Comparison of ENCODE assay signal across 19 mouse cellular contexts in genomic region chr6:48829651-48830050, GRCm38 (mm10). TPM values are rescaled to one million over a fixed set of nuclear protein-coding genes. Genes with fewer than 3 reads are reported as not detected.
DNase-seq lines count a peak whose midpoint lies in the region; ATAC-seq and TF ChIP-seq lines count a peak whose summit lies in the region.
"Had no signal": no experiment of that assay in that cellular context is flagged by ENCODE, and none has a peak within 500 bp of the region (broad histone marks: within the 10 kb centered on the region; RNA-seq: fewer than 3 reads in every experiment).

No protein-coding gene starts in this region.

- no peak overlapping the region for H3K9ac ChIP-seq in forebrain, embryonic 13.5 days
- H3K9ac ChIP-seq in intestine, postnatal 0 days (ENCODE audit: low read depth, low read length): no peak overlapping the region
- H3K9ac ChIP-seq in forebrain, embryonic 15.5 days (replicated peaks): no peak overlapping the region
- H3K9ac ChIP-seq: lung, embryonic 14.5 days; midbrain, embryonic 12.5 days had no signal

- no peaks in the 10 kb centered on the region for H3K4me1 ChIP-seq in forebrain, embryonic 10.5 days
- no peaks in the 10 kb centered on the region for H3K4me1 ChIP-seq in forebrain, embryonic 13.5 days
- no peaks in the 10 kb centered on the region for H3K4me1 ChIP-seq in intestine, postnatal 0 days (replicated peaks; ENCODE audit: control insufficient read depth, insufficient read depth, low read length)
- H3K4me1 ChIP-seq in forebrain, embryonic 15.5 days: no peaks in the 10 kb centered on the region
- H3K4me1 ChIP-seq: midbrain, embryonic 12.5 days had no signal

- H3K4me3 ChIP-seq in forebrain, embryonic 10.5 days: no peak overlapping the region
- H3K4me3 ChIP-seq in forebrain, embryonic 13.5 days: no peak overlapping the region
- H3K4me3 ChIP-seq in intestine, postnatal 0 days (ENCODE audit: low read depth, low read length): no peak overlapping the region
- H3K4me3 ChIP-seq in forebrain, embryonic 15.5 days: no peak overlapping the region
- H3K4me3 ChIP-seq: hindbrain, embryonic 10.5 days; layer of hippocampus, adult 2 months; midbrain, embryonic 12.5 days had no signal

- H3K4me2 ChIP-seq in forebrain, embryonic 13.5 days: no peak overlapping the region
- no peak overlapping the region for H3K4me2 ChIP-seq in intestine, postnatal 0 days (replicated peaks; ENCODE audit: low read depth)
- H3K4me2 ChIP-seq in forebrain, embryonic 15.5 days (replicated peaks): no peak overlapping the region
- H3K4me2 ChIP-seq: heart, embryonic 11.5 days; lung, embryonic 14.5 days; midbrain, embryonic 12.5 days had no signal

- H3K27me3 ChIP-seq in forebrain, embryonic 10.5 days (ENCODE audit: poor library complexity, severe bottlenecking): no peaks in the 10 kb centered on the region
- no peaks in the 10 kb centered on the region for H3K27me3 ChIP-seq in forebrain, embryonic 13.5 days
- H3K27me3 ChIP-seq in intestine, postnatal 0 days (replicated peaks; ENCODE audit: control insufficient read depth, insufficient read depth, low read length): no peaks in the 10 kb centered on the region
- no peaks in the 10 kb centered on the region for H3K27me3 ChIP-seq in forebrain, embryonic 15.5 days
- H3K27me3 ChIP-seq: midbrain, embryonic 12.5 days had no signal

- ATAC-seq in forebrain, embryonic 13.5 days: no peak
- ATAC-seq in intestine, postnatal 0 days: no peak
- no peak for ATAC-seq in erythroblast, adult 5-6 weeks (replicated peaks; ENCODE audit: low FRiP score, poor library complexity, severe bottlenecking)
- ATAC-seq in forebrain, embryonic 15.5 days (replicated peaks): no peak

- H3K27ac ChIP-seq in forebrain, embryonic 10.5 days: no peak overlapping the region
- no peak overlapping the region for H3K27ac ChIP-seq in forebrain, embryonic 13.5 days
- H3K27ac ChIP-seq in intestine, postnatal 0 days (ENCODE audit: low read depth, low read length): peak overlapping the region; percentile 54; the same call in 1 of the 2 replicates
- no peak overlapping the region for H3K27ac ChIP-seq in forebrain, embryonic 15.5 days (replicated peaks)
- H3K27ac ChIP-seq: hindbrain, embryonic 10.5 days; layer of hippocampus, adult 2 months; midbrain, embryonic 12.5 days had no signal

- H3K36me3 ChIP-seq in forebrain, embryonic 10.5 days (replicated peaks): peaks cover 8% of the 10 kb centered on the region; the same call in 1 of the 2 replicates
- H3K36me3 ChIP-seq in forebrain, embryonic 13.5 days (ENCODE audit: poor library complexity, severe bottlenecking): peaks cover 23% of the 10 kb centered on the region
- H3K36me3 ChIP-seq in intestine, postnatal 0 days (ENCODE audit: control insufficient read depth, insufficient read depth): peaks cover 21% of the 10 kb centered on the region
- peaks cover 13% of the 10 kb centered on the region for H3K36me3 ChIP-seq in forebrain, embryonic 15.5 days

- H3K9me3 ChIP-seq in forebrain, embryonic 10.5 days: no peaks in the 10 kb centered on the region
- H3K9me3 ChIP-seq in forebrain, embryonic 13.5 days (replicated peaks): no peaks in the 10 kb centered on the region
- H3K9me3 ChIP-seq in intestine, postnatal 0 days (ENCODE audit: control insufficient read depth): no peaks in the 10 kb centered on the region
- no peaks in the 10 kb centered on the region for H3K9me3 ChIP-seq in forebrain, embryonic 15.5 days
- H3K9me3 ChIP-seq: hindbrain, embryonic 10.5 days; midbrain, embryonic 12.5 days had no signal

- peak; percentile 5 for DNase-seq in forebrain, embryonic 10.5 days (ENCODE audit: extremely low spot score, low spot score)
- peak; percentile 17 for DNase-seq in 416B (ENCODE audit: low read depth)
- peak; percentile 15 for DNase-seq in T-cell, adult 2 months (ENCODE audit: low spot score)
- DNase-seq in cerebellum, adult 8-10 months: no peak
- DNase-seq: B cell, adult 2 months; cerebellum, adult 11 months; embryo, embryonic 11 days; kidney, adult 9 months had no signal

- TF ChIP-seq CTCF in intestine, postnatal 0 days (IDR thresholded peaks at IDR 0.05; ENCODE audit: low read depth): no peak

RNA-seq across cellular contexts. Expression of gene Tmem176a, which starts 11.1 kb away (rescaled TPM):
- 7.4 and 10.3 TPM in 2 replicates for polyA plus RNA-seq in forebrain, embryonic 10.5 days (2016; fragmentation: Nextera tagmentation; extraction: Ambion mirVana)
- 10.9 and 15.0 TPM in 2 replicates for polyA plus RNA-seq in forebrain, embryonic 13.5 days (2015; fragmentation: Nextera tagmentation; extraction: Ambion mirVana)
- polyA plus RNA-seq in intestine, postnatal 0 days (2015; fragmentation: Nextera tagmentation; extraction: Ambion mirVana): 180 and 193 TPM in 2 replicates
- total RNA-seq in erythroblast, adult 5-6 weeks (2015; ENCODE audit: low replicate concordance): 10.4 and 12.7 TPM in 2 replicates
- total RNA-seq in erythroblast, adult 5-6 weeks (2017; ENCODE audit: low replicate concordance): 1.4 and 3.2 TPM in 2 replicates
- 11.1 and 11.2 TPM in 2 replicates for polyA plus RNA-seq in forebrain, embryonic 15.5 days (2015; fragmentation: Nextera tagmentation; extraction: Ambion mirVana)

RNA-seq across cellular contexts. Expression of gene Tmem176b, which starts 11.6 kb away (rescaled TPM):
- polyA plus RNA-seq in forebrain, embryonic 10.5 days (2016; fragmentation: Nextera tagmentation; extraction: Ambion mirVana): 19.8 and 25.4 TPM in 2 replicates
- polyA plus RNA-seq in forebrain, embryonic 13.5 days (2015; fragmentation: Nextera tagmentation; extraction: Ambion mirVana): 92.1 and 97.6 TPM in 2 replicates
- 319 and 320 TPM in 2 replicates for polyA plus RNA-seq in intestine, postnatal 0 days (2015; fragmentation: Nextera tagmentation; extraction: Ambion mirVana)
- 11.5 and 22.5 TPM in 2 replicates for total RNA-seq in erythroblast, adult 5-6 weeks (2015; ENCODE audit: low replicate concordance)
- total RNA-seq in erythroblast, adult 5-6 weeks (2017; ENCODE audit: low replicate concordance): 5.7 and 25.1 TPM in 2 replicates
- polyA plus RNA-seq in forebrain, embryonic 15.5 days (2015; fragmentation: Nextera tagmentation; extraction: Ambion mirVana): 85.0 and 90.2 TPM in 2 replicates

RNA-seq across cellular contexts. Expression of gene Aoc1, which starts 43.0 kb away (rescaled TPM):
- polyA plus RNA-seq in forebrain, embryonic 10.5 days (2016; fragmentation: Nextera tagmentation; extraction: Ambion mirVana): 0.05 TPM in 1 of 2 replicates, not detected in the other
- polyA plus RNA-seq in forebrain, embryonic 13.5 days (2015; fragmentation: Nextera tagmentation; extraction: Ambion mirVana): not detected in 2 replicates
- 101 and 106 TPM in 2 replicates for polyA plus RNA-seq in intestine, postnatal 0 days (2015; fragmentation: Nextera tagmentation; extraction: Ambion mirVana)
- not detected in 2 replicates for total RNA-seq in erythroblast, adult 5-6 weeks (2015; ENCODE audit: low replicate concordance)
- not detected in 2 replicates for total RNA-seq in erythroblast, adult 5-6 weeks (2017; ENCODE audit: low replicate concordance)
- not detected in 2 replicates for polyA plus RNA-seq in forebrain, embryonic 15.5 days (2015; fragmentation: Nextera tagmentation; extraction: Ambion mirVana)
- total RNA-seq: adrenal gland, postnatal 36 days; layer of hippocampus, adult 2 months; left cerebral cortex, postnatal 10 days had no signal
- polyA plus RNA-seq: heart, embryonic 11.5 days; hindbrain, embryonic 10.5 days; lung, embryonic 14.5 days; midbrain, embryonic 12.5 days had no signal

RNA-seq across cellular contexts. Expression of gene Gimap3, which starts 59.0 kb away (rescaled TPM):
- not detected in 2 replicates for polyA plus RNA-seq in forebrain, embryonic 10.5 days (2016; fragmentation: Nextera tagmentation; extraction: Ambion mirVana)
- polyA plus RNA-seq in forebrain, embryonic 13.5 days (2015; fragmentation: Nextera tagmentation; extraction: Ambion mirVana): not detected in 2 replicates
- 0.58 and 0.64 TPM in 2 replicates for polyA plus RNA-seq in intestine, postnatal 0 days (2015; fragmentation: Nextera tagmentation; extraction: Ambion mirVana)
- total RNA-seq in erythroblast, adult 5-6 weeks (2015; ENCODE audit: low replicate concordance): 2.1 TPM in 1 of 2 replicates, not detected in the other
- total RNA-seq in erythroblast, adult 5-6 weeks (2017; ENCODE audit: low replicate concordance): 1.1 and 2.0 TPM in 2 replicates
- not detected in 2 replicates for polyA plus RNA-seq in forebrain, embryonic 15.5 days (2015; fragmentation: Nextera tagmentation; extraction: Ambion mirVana)
- total RNA-seq: layer of hippocampus, adult 2 months; left cerebral cortex, postnatal 10 days had no signal
- polyA plus RNA-seq: heart, embryonic 11.5 days; lung, embryonic 14.5 days; midbrain, embryonic 12.5 days had no signal

Comparison
In these comparisons a context has a peak if more than half of its experiments do, and no peak if none do; other contexts are left out.
1. RNA of gene Tmem176a, which starts 11.1 kb away (polyA plus RNA-seq): 180 to 193 TPM in intestine, postnatal 0 days; 11.1 to 11.2 TPM in forebrain, embryonic 15.5 days, 10.9 to 15.0 TPM in forebrain, embryonic 13.5 days and 7.4 to 10.3 TPM in forebrain, embryonic 10.5 days; every median in the first group is over 10 times any median in the second.
2. RNA of gene Aoc1, which starts 43.0 kb away (polyA plus RNA-seq): 101 to 106 TPM in intestine, postnatal 0 days; 0.05 TPM in forebrain, embryonic 10.5 days, not detected in forebrain, embryonic 13.5 days and not detected in forebrain, embryonic 15.5 days; every median in the first group is over 10 times any median in the second.